Mouse (Mus musculus): ENCODE data around the gene Ccdc28b. TPM values are rescaled to one million over a fixed set of nuclear protein-coding genes. Genes with fewer than 3 reads are reported as not detected.

The Ccdc28b gene
- total RNA-seq, 1 experiment from 2014 or later = 62.0 TPM

- no peak for ATAC-seq (replicated peaks; ENCODE audit: insufficient number of reproducible peaks, low FRiP score, low TSS enrichment, poor library complexity, severe bottlenecking)
Observed at GRCm38 (mm10) chr4:129625496-129625895, 1.7 kb upstream of the Ccdc28b start.

- peak; percentile 66 for ATAC-seq (replicated peaks; ENCODE audit: insufficient number of reproducible peaks, low FRiP score, low TSS enrichment, poor library complexity, severe bottlenecking)
Observed at GRCm38 (mm10) chr4:129625029-129625370, 1.3 kb upstream of the Ccdc28b start.

- peak; percentile 90 for ATAC-seq (replicated peaks; ENCODE audit: insufficient number of reproducible peaks, low FRiP score, low TSS enrichment, poor library complexity, severe bottlenecking)
Observed at GRCm38 (mm10) chr4:129624281-129625028, 708 bp upstream of the Ccdc28b start.

GRCm38 (mm10) chr4:129622803-129623535, 778 bp downstream of the Ccdc28b start:
- no peak for ATAC-seq (replicated peaks; ENCODE audit: insufficient number of reproducible peaks, low FRiP score, low TSS enrichment, poor library complexity, severe bottlenecking)

- no peak for ATAC-seq (replicated peaks; ENCODE audit: insufficient number of reproducible peaks, low FRiP score, low TSS enrichment, poor library complexity, severe bottlenecking)
Observed at GRCm38 (mm10) chr4:129622120-129622802, 1.5 kb downstream of the Ccdc28b start.

- no peak for ATAC-seq (replicated peaks; ENCODE audit: insufficient number of reproducible peaks, low FRiP score, low TSS enrichment, poor library complexity, severe bottlenecking)
Observed at GRCm38 (mm10) chr4:129621283-129621841, 2.4 kb downstream of the Ccdc28b start.

- no peak for ATAC-seq (replicated peaks; ENCODE audit: insufficient number of reproducible peaks, low FRiP score, low TSS enrichment, poor library complexity, severe bottlenecking)
Observed at GRCm38 (mm10) chr4:129620419-129621282, 3.1 kb downstream of the Ccdc28b start.

DNA sequence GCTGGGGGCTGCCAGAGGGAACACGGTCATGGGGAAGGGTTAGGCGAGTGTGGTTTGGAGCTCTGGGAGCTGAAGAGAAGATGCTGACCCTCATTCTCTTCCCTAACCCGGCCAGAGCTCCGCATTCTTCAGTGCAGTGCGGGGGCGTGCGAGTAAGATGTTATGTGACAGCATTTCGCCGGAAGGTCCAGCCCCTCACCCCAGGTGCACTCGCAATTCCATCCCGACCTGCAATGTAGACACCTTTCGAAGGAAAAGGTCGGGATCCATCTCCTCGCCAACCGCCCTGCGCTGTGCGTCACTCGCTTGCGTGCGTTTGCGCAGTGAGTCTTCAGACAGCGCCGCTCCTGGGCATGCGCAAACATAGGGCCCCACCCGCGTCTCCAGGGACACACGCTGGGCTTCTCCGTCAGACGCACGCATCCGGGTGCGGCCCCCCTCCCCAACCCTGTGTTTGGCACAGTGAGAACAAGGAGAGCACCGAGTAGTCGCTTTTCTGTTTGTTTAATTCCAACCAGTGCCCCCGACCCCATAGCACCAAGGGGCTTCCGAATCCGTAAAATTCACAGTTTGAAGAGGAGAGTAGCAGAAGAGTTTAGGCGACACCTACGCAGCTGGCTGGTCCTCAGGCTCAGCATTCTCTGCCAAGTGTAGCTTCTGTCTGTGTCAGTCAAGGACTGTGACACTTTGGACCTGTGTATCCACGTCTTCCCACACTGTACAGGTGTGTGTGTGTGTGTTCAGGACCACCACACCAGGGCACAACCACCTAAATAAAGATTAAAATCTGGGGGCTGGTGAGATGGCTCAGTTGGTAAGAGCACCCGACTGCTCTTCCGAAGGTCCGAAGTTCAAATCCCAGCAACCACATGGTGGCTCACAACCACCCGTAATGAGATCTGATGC, 4.7 kb downstream of the Ccdc28b start, which contains the start of gene Iqcc:
Gene Iqcc, minus strand, starts transcription at position 314 of the 906 bp plus-strand sequence.
- peak; percentile 91 for ATAC-seq (replicated peaks; ENCODE audit: insufficient number of reproducible peaks, low FRiP score, low TSS enrichment, poor library complexity, severe bottlenecking)

DNA sequence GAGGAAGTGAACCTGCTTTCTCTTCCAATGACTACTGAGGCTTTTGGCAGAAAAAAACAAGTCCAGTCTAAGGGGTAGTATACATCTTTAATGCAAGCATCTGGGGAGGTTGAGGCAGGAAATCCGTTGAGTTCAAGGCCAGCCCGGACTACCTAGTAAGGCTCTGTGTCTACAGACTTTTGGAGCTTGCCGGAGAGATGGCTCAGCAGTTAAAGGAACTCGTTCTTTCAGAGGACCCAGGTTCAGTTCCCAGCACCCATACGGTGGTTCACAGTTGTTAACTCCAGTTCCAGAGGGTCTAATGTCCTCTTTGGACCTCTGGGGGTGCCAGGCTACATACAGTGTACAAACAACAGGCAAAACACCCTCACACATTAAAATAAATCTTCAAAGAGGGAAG, 5.7 kb downstream of the Ccdc28b start:
- ATAC-seq (replicated peaks; ENCODE audit: insufficient number of reproducible peaks, low FRiP score, low TSS enrichment, poor library complexity, severe bottlenecking) = no peak

GRCm38 (mm10) chr4:129617121-129617641, 6.6 kb downstream of the Ccdc28b start:
- ATAC-seq (replicated peaks; ENCODE audit: insufficient number of reproducible peaks, low FRiP score, low TSS enrichment, poor library complexity, severe bottlenecking) = no peak

DNA sequence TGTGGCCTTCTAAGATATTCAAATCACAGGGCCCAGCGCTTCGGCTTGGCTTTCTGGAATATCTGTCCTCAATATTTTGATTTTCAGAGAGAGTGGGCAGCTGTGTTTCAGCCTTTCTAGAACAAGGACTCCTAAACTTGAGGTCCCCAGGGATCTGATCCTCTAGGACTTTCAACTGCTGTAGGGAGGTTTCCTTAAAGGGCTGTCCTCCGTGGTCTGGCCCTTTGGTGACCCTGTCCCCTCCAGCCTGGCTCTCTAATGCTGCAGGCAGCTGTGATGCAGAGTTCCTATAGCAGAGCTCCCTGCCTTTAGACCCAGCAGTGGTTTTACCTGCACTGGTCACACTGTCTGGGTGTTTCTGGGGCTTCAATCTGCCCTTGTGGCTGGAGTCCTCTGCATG, 7.1 kb downstream of the Ccdc28b start:
- ATAC-seq (replicated peaks; ENCODE audit: insufficient number of reproducible peaks, low FRiP score, low TSS enrichment, poor library complexity, severe bottlenecking) = no peak

- ATAC-seq (replicated peaks; ENCODE audit: insufficient number of reproducible peaks, low FRiP score, low TSS enrichment, poor library complexity, severe bottlenecking) = no peak
Observed at GRCm38 (mm10) chr4:129615801-129616290, 7.9 kb downstream of the Ccdc28b start.

DNA sequence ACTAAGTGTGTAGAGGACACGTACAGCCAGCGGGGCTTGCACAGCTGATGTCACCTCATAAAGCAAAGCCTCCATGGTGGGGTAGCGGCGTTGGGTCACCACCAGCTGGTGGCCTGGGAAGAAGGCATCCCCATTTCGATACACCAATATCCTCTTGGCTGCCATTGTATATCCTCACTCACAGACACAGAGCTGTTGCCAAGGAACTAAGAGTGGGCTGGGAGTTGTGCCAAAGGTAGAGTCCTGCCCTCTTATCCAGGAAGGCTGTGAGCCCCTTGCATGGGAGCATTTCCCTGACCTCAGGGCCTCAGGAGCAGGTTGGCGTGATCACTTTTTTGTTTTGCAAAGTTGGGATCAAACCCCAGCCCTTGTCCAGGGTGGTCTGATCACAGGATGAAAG, 9.7 kb downstream of the Ccdc28b start, which contains the start of gene Dcdc2b:
Gene Dcdc2b, minus strand, starts transcription at position 165 of the 400 bp plus-strand sequence.
- no peak for ATAC-seq (replicated peaks; ENCODE audit: insufficient number of reproducible peaks, low FRiP score, low TSS enrichment, poor library complexity, severe bottlenecking)

- no peak for ATAC-seq (replicated peaks; ENCODE audit: insufficient number of reproducible peaks, low FRiP score, low TSS enrichment, poor library complexity, severe bottlenecking)
Observed at GRCm38 (mm10) chr4:129610472-129610871, 13.3 kb downstream of the Ccdc28b start.

DNA sequence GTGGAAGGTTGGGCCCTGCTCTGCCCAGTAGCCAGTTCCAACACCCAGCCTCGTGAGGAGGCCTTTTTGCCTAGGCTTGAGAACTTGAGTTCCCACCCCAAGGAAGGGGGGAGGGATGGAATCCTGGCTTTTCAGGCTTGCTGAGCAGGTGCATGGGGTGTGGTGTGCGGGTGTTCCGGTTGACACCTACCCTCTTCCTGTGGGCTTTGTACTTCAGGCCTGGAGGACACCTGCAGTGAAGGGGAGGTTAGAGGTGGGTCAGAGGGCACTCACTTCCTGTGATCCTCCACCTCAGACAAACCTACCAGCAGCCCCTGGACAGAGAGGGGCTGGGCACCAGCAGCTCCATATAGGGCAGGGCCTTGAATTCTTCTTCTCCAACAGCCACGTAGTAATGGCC, 13.7 kb downstream of the Ccdc28b start:
- no peak for ATAC-seq (replicated peaks; ENCODE audit: insufficient number of reproducible peaks, low FRiP score, low TSS enrichment, poor library complexity, severe bottlenecking)

GRCm38 (mm10) chr4:129609139-129609631, 14.6 kb downstream of the Ccdc28b start:
- no peak for ATAC-seq (replicated peaks; ENCODE audit: insufficient number of reproducible peaks, low FRiP score, low TSS enrichment, poor library complexity, severe bottlenecking)

All from monocyte, adult 5-6 weeks (primary cell).